Mouse (Mus musculus) C2C12 (cell line): Measurements from ENCODE around the gene Det1.

Experiments used
- CTCF ChIP-seq: IDR thresholded peaks from one replicate; pipeline ENCODE4 v1.5.1; 2011; ENCODE audit not compliant: control insufficient read depth, insufficient read depth, insufficient read length
- MAX ChIP-seq: IDR thresholded peaks from one replicate; pipeline ENCODE4 v1.6.1; 2011; ENCODE audit warnings: mild to moderate bottlenecking, control low read depth
- MYOD1 ChIP-seq: IDR thresholded peaks from one replicate; pipeline ENCODE4 v1.6.1; 2011; ENCODE audit warnings: low read depth; ENCODE audit not compliant: control insufficient read depth, insufficient read length
- MYOG ChIP-seq: IDR thresholded peaks from one replicate; pipeline ENCODE4 v1.6.1; 2011; ENCODE audit not compliant: control insufficient read depth, insufficient read length; ENCODE audit errors: extremely low read depth
- USF1 ChIP-seq: IDR thresholded peaks from one replicate; pipeline ENCODE4 v1.6.1; 2011; ENCODE audit warnings: low read depth, mild to moderate bottlenecking, control low read depth, moderate library complexity

DNA sequence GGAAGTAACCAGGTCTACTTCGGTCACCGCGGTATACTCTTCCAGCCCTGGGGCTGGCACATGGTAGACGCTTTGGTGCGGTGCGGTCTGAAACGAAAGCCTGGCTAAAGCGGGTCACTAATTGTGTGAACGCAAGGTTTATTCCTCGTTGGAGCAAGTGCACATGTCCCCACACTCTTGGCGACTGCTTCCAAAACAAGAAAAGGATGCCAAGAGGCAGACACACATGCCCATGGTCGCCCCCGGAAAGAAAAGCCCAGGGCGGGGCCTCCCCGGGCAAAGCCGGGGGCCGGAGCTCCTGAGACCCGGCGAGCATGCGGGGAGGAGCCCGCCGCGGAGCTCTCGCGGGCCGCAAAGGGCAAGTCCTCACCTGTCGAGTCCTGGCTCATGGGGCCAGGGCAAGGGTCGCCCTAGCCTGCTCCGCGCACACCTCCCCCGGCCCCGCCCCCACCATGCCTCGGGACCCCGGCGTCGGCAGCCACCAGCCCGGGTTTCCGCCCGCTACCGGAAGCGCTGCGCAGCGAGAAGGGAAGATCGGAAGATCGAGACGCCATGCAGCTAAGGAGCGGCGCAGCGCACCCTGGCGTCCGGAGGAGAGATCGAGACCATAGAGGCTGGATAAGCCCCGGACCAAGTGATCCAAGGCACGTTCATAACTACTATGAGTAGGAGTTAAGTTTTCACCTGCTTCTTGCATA is at the start of gene Det1:
- peak; percentile 51 for TF ChIP-seq CTCF
- TF ChIP-seq USF1, result no peak
- no peak for TF ChIP-seq MYOG
- no peak for TF ChIP-seq MYOD1
- TF ChIP-seq MAX, result no peak
